20 mouse cellular contexts compared by ENCODE assay signal in the genomic region with DNA sequence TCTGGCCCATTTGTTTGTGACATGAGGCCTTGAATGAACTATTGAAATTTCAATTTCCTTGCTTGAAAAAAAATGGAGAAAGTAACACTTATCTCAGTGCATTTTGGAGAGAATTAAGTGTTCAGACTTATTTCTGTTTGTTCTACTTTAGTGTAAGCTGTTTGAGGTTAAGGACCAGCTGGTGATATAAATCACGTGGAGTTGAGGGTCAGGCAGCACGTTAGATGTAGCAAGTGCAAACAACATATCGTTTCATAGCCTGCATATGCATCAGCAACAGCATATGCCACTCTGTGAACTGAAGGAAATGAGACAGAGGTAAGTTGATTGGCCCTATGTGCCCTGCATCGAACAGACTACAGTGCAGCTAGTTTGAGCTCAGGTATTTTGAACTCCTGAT.
"Had no signal": no experiment of that assay in that cellular context is flagged by ENCODE, and none has a peak within 500 bp of the region (broad histone marks: within the 10 kb centered on the region; RNA-seq: fewer than 3 reads in every experiment).

No protein-coding gene starts in this region.

- DNase-seq: liver; liver, embryonic 13.5 days; liver, postnatal 0 days; retina, postnatal 1 day; right cerebral cortex, adult 18-20 months; right cerebral cortex, postnatal 25 days; right cerebral cortex, postnatal 4 days; spleen, adult 18-20 months; thymus, adult 2 months; thymus, postnatal 25 days; thymus, postnatal 4 days had no signal

- H3K36me3 ChIP-seq: liver, embryonic 13.5 days; liver, embryonic 15.5 days; lung, embryonic 15.5 days; midbrain, embryonic 13.5 days; midbrain, embryonic 15.5 days; neural tube, embryonic 13.5 days; neural tube, embryonic 15.5 days; stomach, embryonic 15.5 days had no signal

- H3K4me1 ChIP-seq: liver, embryonic 13.5 days; liver, embryonic 15.5 days; lung, embryonic 15.5 days; megakaryocyte, embryonic 14.5 days; midbrain, embryonic 13.5 days; midbrain, embryonic 15.5 days; stomach, embryonic 15.5 days had no signal

- H3K4me3 ChIP-seq: liver, embryonic 13.5 days; liver, embryonic 15.5 days; lung, embryonic 15.5 days; megakaryocyte, embryonic 14.5 days; midbrain, embryonic 13.5 days; midbrain, embryonic 15.5 days; neural tube, embryonic 13.5 days; neural tube, embryonic 15.5 days; stomach, embryonic 15.5 days had no signal

- H3K27me3 ChIP-seq: liver, embryonic 13.5 days; liver, embryonic 15.5 days; lung, embryonic 15.5 days; midbrain, embryonic 13.5 days; midbrain, embryonic 15.5 days; neural tube, embryonic 13.5 days; neural tube, embryonic 15.5 days; stomach, embryonic 15.5 days had no signal

- H3K27ac ChIP-seq: liver, embryonic 13.5 days; liver, embryonic 15.5 days; lung, embryonic 15.5 days; macrophage; midbrain, embryonic 13.5 days; midbrain, embryonic 15.5 days; neural tube, embryonic 13.5 days; neural tube, embryonic 15.5 days; stomach, embryonic 15.5 days had no signal

- H3K9me3 ChIP-seq: liver, embryonic 13.5 days; liver, embryonic 15.5 days; lung, embryonic 15.5 days; midbrain, embryonic 13.5 days; midbrain, embryonic 15.5 days; neural tube, embryonic 13.5 days; neural tube, embryonic 15.5 days; stomach, embryonic 15.5 days had no signal
